Mouse (Mus musculus) intestine, embryonic 16.5 days (tissue): ENCODE measurements around the gene Hexb. TPM values are rescaled to one million over a fixed set of nuclear protein-coding genes. Genes with fewer than 3 reads are reported as not detected.

Source experiments
- ATAC-seq: fragments of 200-750 bp; cut with Nextera tagmentation; 2 replicates; pipeline ENCODE4 v1.8.0; 2017; ENCODE audit warnings: moderate TSS enrichment, moderate library complexity
- H3K27ac ChIP-seq: fragments of 300-500 bp; sonication (generic); 2 replicates; pipeline ENCODE4 v1.5.1; 2014; ENCODE audit warnings: mild to moderate bottlenecking, low read length
- H3K27me3 ChIP-seq: fragments of 300-500 bp; sonication (generic); replicated peaks from 2 replicates; pipeline ENCODE4 v1.6.1; 2014; ENCODE audit warnings: low read length, control low read depth, mixed read lengths; ENCODE audit not compliant: control insufficient read depth, insufficient read depth
- H3K36me3 ChIP-seq: fragments of 300-500 bp; sonication (generic); 2 replicates; pipeline ENCODE4 v1.6.1; 2014; ENCODE audit warnings: low read length, control low read depth; ENCODE audit not compliant: control insufficient read depth, insufficient read depth
- H3K4me1 ChIP-seq: fragments of 300-500 bp; sonication (generic); 2 replicates; pipeline ENCODE4 v1.6.1; 2014; ENCODE audit warnings: low read length, control low read depth, mixed read lengths; ENCODE audit not compliant: control insufficient read depth, insufficient read depth
- H3K4me2 ChIP-seq: fragments of 300-500 bp; sonication (generic); 2 replicates; pipeline ENCODE4 v1.6.1; 2014; ENCODE audit warnings: low read depth, low read length, control low read depth
- H3K4me3 ChIP-seq: fragments of 300-500 bp; sonication (generic); 2 replicates; pipeline ENCODE4 v1.5.1; 2014; ENCODE audit warnings: mild to moderate bottlenecking, low read length
- H3K9ac ChIP-seq: fragments of 300-500 bp; sonication (generic); 2 replicates; pipeline ENCODE4 v1.6.1; 2014; ENCODE audit warnings: low read depth, low read length
- H3K9me3 ChIP-seq: fragments of 300-500 bp; sonication (generic); 2 replicates; pipeline ENCODE4 v1.6.1; 2016; ENCODE audit warnings: low read length, control low read depth; ENCODE audit not compliant: control insufficient read depth
- WGBS: fragments of 180-500 bp; shearing (Covaris S2); extraction: QIAGEN DNeasy Blood & Tissue Kit; methylation state at CpG from one replicate; pipeline ENCODE4 v1.1.7; 2014; 5-methylcytosine and 5-hydroxymethylcytosine counted together
- polyA plus RNA-seq: library from polyadenylated mRNA; unstranded; fragments of >200 nt; fragmentation: Nextera tagmentation; extraction: Ambion mirVana; gene quantifications from 2 replicates; pipeline ENCODE4 v1.2.1, GENCODE M21; 2015

Gene Hexb
- polyA plus RNA-seq, result 142 and 184 TPM in 2 replicates

- Histone ChIP-seq H3K9me3 (no peaks in the 10 kb centered on the region), H3K36me3 (no peaks in the 10 kb centered on the region), H3K4me1 (peaks cover 15% of the 10 kb centered on the region), H3K27me3 (no peaks in the 10 kb centered on the region), H3K4me3 (peak within 1 kb of the TSS; percentile 78), H3K9ac (peak within 1 kb of the TSS; percentile 85), H3K27ac (peak within 1 kb of the TSS; percentile 91), H3K4me2 (peak within 1 kb of the TSS; percentile 73)
- WGBS, result under 1% methylated on average over 45 of the region's 45 CpGs
- peak; percentile 97 for ATAC-seq
Measured at GRCm38 (mm10) chr13:97197932-97198562, at the start of gene Hexb. Gene Hexb (minus strand): TSS chr13:97198357.

DNA sequence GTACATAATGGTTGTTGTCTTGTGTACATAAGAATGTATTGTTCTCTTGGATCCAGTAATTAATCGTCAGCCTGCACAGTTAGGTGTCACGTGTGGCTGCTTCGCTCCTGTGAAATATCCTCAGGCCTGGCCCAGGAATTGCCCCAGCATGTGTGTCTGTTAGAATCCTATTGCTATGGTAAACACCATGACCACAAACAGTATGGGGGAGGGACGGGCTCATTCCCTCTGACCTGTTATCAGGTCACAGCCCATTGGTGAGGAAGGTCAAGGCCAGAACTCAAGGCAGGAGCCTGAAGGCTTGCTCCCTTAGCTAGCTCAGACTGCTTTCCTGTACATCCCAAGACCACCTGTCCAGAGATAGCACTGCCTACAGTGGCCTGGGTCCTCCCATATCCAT lies 49.6 kb upstream of the Hexb start:
- 69% methylated on average over 4 of the region's 4 CpGs for WGBS
- Histone ChIP-seq H3K4me2 (no peak overlapping the region), H3K27me3 (no peaks in the 10 kb centered on the region), H3K4me1 (peaks cover 39% of the 10 kb centered on the region), H3K9ac (no peak overlapping the region), H3K4me3 (no peak overlapping the region), H3K36me3 (peaks cover 16% of the 10 kb centered on the region; the same call in 1 of the 2 replicates), H3K9me3 (no peaks in the 10 kb centered on the region), H3K27ac (no peak overlapping the region)
- no peak for ATAC-seq

- 84% methylated on average over 16 of the region's 16 CpGs for WGBS
Measured at GRCm38 (mm10) chr13:97246217-97246616, 48.1 kb upstream of the Hexb start.

GRCm38 (mm10) chr13:97245157-97245556 lies 47.0 kb upstream of the Hexb start:
- WGBS, result 88% methylated on average over 12 of the region's 12 CpGs
- no peak overlapping the region for H3K9ac ChIP-seq
- no peaks in the 10 kb centered on the region for H3K27me3 ChIP-seq
- H3K4me2 ChIP-seq, result 0 out of 2 replicates have a peak overlapping the region, but pooled peaks have one; percentile 92
- no peak for ATAC-seq
- H3K4me1 ChIP-seq, result peaks cover 41% of the 10 kb centered on the region
- peaks cover 13% of the 10 kb centered on the region; the same call in 1 of the 2 replicates for H3K36me3 ChIP-seq
- no peak overlapping the region for H3K4me3 ChIP-seq
- H3K27ac ChIP-seq, result no peak overlapping the region
- H3K9me3 ChIP-seq, result no peaks in the 10 kb centered on the region

More at GRCm38 (mm10) chr13:97246217-97246616, 48.1 kb upstream of the Hexb start:
- peaks cover 43% of the 10 kb centered on the region for H3K4me1 ChIP-seq
- H3K9me3 ChIP-seq, result no peaks in the 10 kb centered on the region
- no peak overlapping the region for H3K27ac ChIP-seq
- no peaks in the 10 kb centered on the region for H3K27me3 ChIP-seq
- ATAC-seq, result no peak
- H3K4me3 ChIP-seq, result no peak overlapping the region
- H3K4me2 ChIP-seq, result no peak overlapping the region
- H3K9ac ChIP-seq, result no peak overlapping the region
- H3K36me3 ChIP-seq, result peaks cover 16% of the 10 kb centered on the region; the same call in 1 of the 2 replicates

GRCm38 (mm10) chr13:97244712-97245105 lies 46.6 kb upstream of the Hexb start:
- peaks cover 43% of the 10 kb centered on the region for H3K4me1 ChIP-seq
- H3K9me3 ChIP-seq, result no peaks in the 10 kb centered on the region
- peak overlapping the region; percentile 92; the same call in 1 of the 2 replicates for H3K4me2 ChIP-seq
- H3K9ac ChIP-seq, result no peak overlapping the region
- H3K36me3 ChIP-seq, result peaks cover 13% of the 10 kb centered on the region; the same call in 1 of the 2 replicates
- no peaks in the 10 kb centered on the region for H3K27me3 ChIP-seq
- no peak for ATAC-seq
- H3K27ac ChIP-seq, result no peak overlapping the region
- 79% methylated on average over 11 of the region's 11 CpGs for WGBS
- H3K4me3 ChIP-seq, result no peak overlapping the region

DNA sequence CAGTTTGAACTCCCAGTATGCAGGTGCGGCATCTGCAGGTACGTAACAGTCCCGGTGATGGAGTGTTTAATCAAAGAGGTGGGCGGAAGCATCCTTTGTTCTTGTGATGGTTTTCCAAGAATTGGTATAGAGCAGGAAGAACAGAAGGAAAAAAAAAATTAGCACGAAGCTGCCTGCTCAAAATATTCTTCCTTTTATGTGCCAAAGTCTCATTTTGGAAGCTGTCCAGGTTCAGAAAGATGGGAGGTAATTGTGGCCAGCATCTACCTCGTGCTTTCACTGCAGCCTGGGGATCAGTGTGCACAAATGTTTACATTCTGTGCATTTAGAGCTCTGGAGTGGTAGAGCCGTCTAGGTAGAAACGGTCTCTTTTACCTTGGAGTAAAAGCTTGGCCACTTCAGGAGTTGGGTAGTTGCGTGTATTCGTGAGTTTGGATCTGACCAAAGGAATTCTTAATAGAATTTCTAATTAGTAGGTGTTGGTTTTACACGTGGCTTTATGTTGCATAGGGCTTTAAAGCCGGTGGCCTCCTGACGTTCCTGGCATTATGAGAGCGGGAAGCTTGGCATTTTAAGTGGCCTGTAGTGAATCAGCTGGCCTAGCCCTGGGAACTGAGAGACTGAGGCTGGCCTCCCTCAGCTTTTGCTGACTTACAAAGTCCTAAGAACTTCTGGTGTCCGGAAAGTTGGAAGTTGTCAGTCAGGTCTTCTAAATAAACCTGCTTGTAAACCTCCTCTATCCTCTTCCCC lies 46.0 kb upstream of the Hexb start:
- no peaks in the 10 kb centered on the region for H3K27me3 ChIP-seq
- H3K9me3 ChIP-seq, result no peaks in the 10 kb centered on the region
- no peak for ATAC-seq
- H3K4me1 ChIP-seq, result peaks cover 46% of the 10 kb centered on the region
- H3K4me3 ChIP-seq, result peak overlapping the region; percentile 94
- no peak overlapping the region for H3K27ac ChIP-seq
- H3K9ac ChIP-seq, result no peak overlapping the region
- peak overlapping the region; percentile 92 for H3K4me2 ChIP-seq
- 37% methylated on average over 15 of the region's 15 CpGs for WGBS
- peaks cover 13% of the 10 kb centered on the region; the same call in 1 of the 2 replicates for H3K36me3 ChIP-seq

DNA sequence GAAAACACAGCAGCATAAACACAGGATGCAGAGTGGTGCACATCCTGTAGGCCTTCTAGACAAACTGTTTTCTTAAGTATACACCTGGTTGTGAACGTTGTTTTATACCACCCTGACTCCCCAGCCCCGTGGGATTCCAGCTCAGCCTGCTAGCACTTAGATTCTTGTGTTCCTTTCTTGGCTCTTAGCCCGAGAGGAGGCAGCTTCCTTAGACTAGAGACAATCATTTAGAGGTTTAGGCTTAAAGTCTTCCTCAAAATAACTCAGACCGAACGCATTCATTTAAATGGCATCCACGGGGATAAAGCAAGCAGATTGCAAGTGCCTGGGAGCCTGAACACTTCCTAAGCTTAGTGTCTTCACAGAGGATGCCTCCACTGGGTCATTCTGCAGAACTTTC lies 44.6 kb upstream of the Hexb start:
- Histone ChIP-seq H3K4me3 (peak overlapping the region; percentile 94), H3K9ac (peak overlapping the region; percentile 96), H3K27me3 (no peaks in the 10 kb centered on the region), H3K4me1 (peaks cover 40% of the 10 kb centered on the region), H3K9me3 (no peaks in the 10 kb centered on the region), H3K4me2 (peak overlapping the region; percentile 92), H3K36me3 (peaks cover 13% of the 10 kb centered on the region; the same call in 1 of the 2 replicates), H3K27ac (peak overlapping the region; percentile 13; the same call in 1 of the 2 replicates)
- 8% methylated on average over 6 of the region's 6 CpGs for WGBS
- ATAC-seq, result no peak

- under 1% methylated on average over 20 of the region's 20 CpGs for WGBS
- H3K27me3 ChIP-seq, result no peaks in the 10 kb centered on the region
- no peaks in the 10 kb centered on the region for H3K9me3 ChIP-seq
- ATAC-seq, result no peak
- peak overlapping the region; percentile 92 for H3K4me2 ChIP-seq
- H3K4me1 ChIP-seq, result peaks cover 39% of the 10 kb centered on the region
- H3K27ac ChIP-seq, result peak overlapping the region; percentile 98
- peak overlapping the region; percentile 94 for H3K4me3 ChIP-seq
- peak overlapping the region; percentile 96 for H3K9ac ChIP-seq
- peaks cover 13% of the 10 kb centered on the region; the same call in 1 of the 2 replicates for H3K36me3 ChIP-seq
Measured at GRCm38 (mm10) chr13:97241787-97242280, 43.7 kb upstream of the Hexb start.
